Mouse (Mus musculus) myocyte (in vitro differentiated cells): ENCODE data around the gene Mfap5. TPM values are rescaled to one million over a fixed set of nuclear protein-coding genes. Genes with fewer than 3 reads are reported as not detected.

Source experiments
- H3K27me3 ChIP-seq: one replicate; pipeline ENCODE4 v1.6.1; 2011; ENCODE audit not compliant: control insufficient read depth, insufficient read depth, insufficient read length
- H3K36me3 ChIP-seq: one replicate; pipeline ENCODE4 v1.6.1; 2011; ENCODE audit not compliant: control insufficient read depth, insufficient read depth
- H3K4me2 ChIP-seq: one replicate; pipeline ENCODE4 v1.6.1; 2011; ENCODE audit warnings: low read depth, control low read depth
- H3K4me3 ChIP-seq: one replicate; pipeline ENCODE4 v1.5.1; 2011; ENCODE audit warnings: mild to moderate bottlenecking, control low read depth, moderate library complexity
- H3K79me2 ChIP-seq: one replicate; pipeline ENCODE4 v1.6.1; 2011; ENCODE audit not compliant: control insufficient read depth, insufficient read depth
- H3ac ChIP-seq: one replicate; pipeline ENCODE4 v1.6.1; 2011; ENCODE audit not compliant: control insufficient read depth, insufficient read length
- CEBPB ChIP-seq: IDR thresholded peaks from 2 replicates; pipeline ENCODE4 v1.6.1; 2011; ENCODE audit warnings: mild to moderate bottlenecking, moderate library complexity; ENCODE audit not compliant: poor library complexity, insufficient read depth, severe bottlenecking
- E2F4 ChIP-seq: IDR thresholded peaks from one replicate; pipeline ENCODE4 v1.6.1; 2011; ENCODE audit warnings: mild to moderate bottlenecking, control low read depth, moderate library complexity; ENCODE audit not compliant: insufficient read depth
- MAX ChIP-seq: IDR thresholded peaks from one replicate; pipeline ENCODE4 v1.6.1; 2011; ENCODE audit warnings: low read depth, mild to moderate bottlenecking, control low read depth
- MYOD1 ChIP-seq, 3 experiments: IDR thresholded peaks; one replicate each; pipeline ENCODE4 v1.6.1; 2011; ENCODE audit warnings: control low read depth in 2 of 3, low read depth in 2 of 3, mild to moderate bottlenecking in 2 of 3, moderate library complexity in 1 of 3; ENCODE audit not compliant: insufficient read length in 2 of 3, control insufficient read depth in 1 of 3
- MYOG ChIP-seq, 3 experiments: IDR thresholded peaks; one replicate each; pipeline ENCODE4 v1.6.1; 2011; ENCODE audit warnings: control low read depth in 2 of 3, low read depth in 2 of 3, mild to moderate bottlenecking in 2 of 3; ENCODE audit not compliant: insufficient read length in 2 of 3, control insufficient read depth in 1 of 3, insufficient read depth in 1 of 3
- POLR2A ChIP-seq: IDR thresholded peaks from one replicate; pipeline ENCODE4 v1.6.1; 2011; ENCODE audit warnings: low read depth, mild to moderate bottlenecking, control low read depth, moderate library complexity; ENCODE audit not compliant: insufficient read length
- POLR2AphosphoS2 ChIP-seq: IDR thresholded peaks from one replicate; pipeline ENCODE4 v1.6.1; 2011; ENCODE audit warnings: low read depth, control low read depth; ENCODE audit not compliant: insufficient read length
- REST ChIP-seq: IDR thresholded peaks from one replicate; pipeline ENCODE4 v1.6.1; 2011; ENCODE audit warnings: mild to moderate bottlenecking, control low read depth, moderate library complexity; ENCODE audit not compliant: insufficient read depth, insufficient read length
- SRF ChIP-seq: IDR thresholded peaks from one replicate; pipeline ENCODE4 v1.6.1; 2011; ENCODE audit warnings: low read depth; ENCODE audit not compliant: control insufficient read depth, insufficient read length
- TCF12 ChIP-seq: IDR thresholded peaks from one replicate; pipeline ENCODE4 v1.6.1; 2011; ENCODE audit warnings: mild to moderate bottlenecking, control low read depth; ENCODE audit not compliant: poor library complexity, insufficient read depth, severe bottlenecking
- TCF3 ChIP-seq: IDR thresholded peaks from one replicate; pipeline ENCODE4 v1.6.1; 2011; ENCODE audit warnings: low read depth, control low read depth; ENCODE audit not compliant: insufficient read length
- USF1 ChIP-seq: IDR thresholded peaks from one replicate; pipeline ENCODE4 v1.6.1; 2011; ENCODE audit warnings: low read depth, mild to moderate bottlenecking, control low read depth, moderate library complexity
- polyA plus RNA-seq: library from polyadenylated mRNA; unstranded; fragments of >200 nt; fragmentation: generic; extraction: Trizol; gene quantifications from one replicate; pipeline ENCODE4 v1.2.1, GENCODE M21; 2012; ENCODE audit warnings: missing spikeins

Gene Mfap5
- polyA plus RNA-seq, 1 experiment: 0.98 TPM

DNA sequence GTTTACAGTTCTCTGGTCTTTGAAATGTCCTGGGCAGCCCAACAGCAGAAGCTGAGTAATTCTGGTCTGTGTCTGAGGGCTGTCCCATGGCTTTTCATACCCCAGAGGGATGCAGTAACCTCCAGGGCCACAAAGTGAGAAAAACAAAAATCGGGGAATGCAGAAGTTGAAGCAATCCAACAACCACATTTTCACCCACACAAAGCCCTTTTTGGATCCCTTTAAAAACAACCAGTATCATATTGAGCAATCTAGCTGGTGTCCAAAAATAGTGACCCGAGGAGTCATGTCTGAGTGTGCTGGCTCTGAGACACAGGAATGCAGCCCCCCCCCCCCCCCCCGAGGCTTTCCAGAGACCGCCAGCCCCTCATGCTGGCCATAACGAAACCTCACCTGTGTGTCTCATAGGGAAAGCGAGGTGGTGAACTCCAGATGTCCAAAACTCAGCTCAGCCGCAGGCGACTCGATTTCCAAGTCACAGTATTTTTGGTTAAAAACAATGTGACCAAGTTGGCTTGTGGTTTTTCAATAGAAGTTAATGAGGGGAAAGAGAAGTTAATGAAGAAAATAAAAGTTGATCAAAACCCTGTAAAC lies 39.7 kb downstream of the Mfap5 start:
- Histone ChIP-seq H3K4me3 (no peak overlapping the region), H3K27me3 (no peaks in the 10 kb centered on the region), H3K36me3 (no peaks in the 10 kb centered on the region), H3K79me2 (no peaks in the 10 kb centered on the region), H3K4me2 (peak overlapping the region; percentile 41), H3ac (no peak overlapping the region)
- peak; percentile 74; the same call in 1 of the 2 replicates for TF ChIP-seq CEBPB
- no peak for TF ChIP-seq MYOD1 (IDR thresholded peaks at IDR 0.05; ENCODE audit: control insufficient read depth in 1 of 3, insufficient read length in 2 of 3, low read depth in 2 of 3)

DNA sequence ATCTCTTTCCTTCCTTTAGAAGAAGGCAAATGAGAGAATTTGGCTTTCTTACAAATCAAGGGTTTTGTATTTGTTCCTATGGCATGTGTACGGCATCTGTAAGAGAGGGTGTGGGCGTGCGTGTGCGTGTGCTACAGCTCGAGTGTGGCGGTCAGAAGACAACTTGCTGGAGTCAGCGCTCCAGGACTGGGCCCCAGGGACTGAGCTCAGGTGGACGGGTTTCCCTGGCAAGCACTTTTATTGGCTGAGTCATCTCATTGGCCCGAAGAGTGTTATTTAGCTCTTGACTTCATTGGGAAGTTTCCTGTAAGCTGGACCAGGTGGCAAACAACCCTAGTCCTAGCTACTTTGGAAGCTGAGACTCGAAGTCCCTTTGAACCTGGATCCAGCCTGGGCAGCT lies 40.3 kb downstream of the Mfap5 start:
- H3K4me3 ChIP-seq: no peak overlapping the region
- H3K36me3 ChIP-seq: no peaks in the 10 kb centered on the region
- TF ChIP-seq POLR2A (no peak), MYOD1 (IDR thresholded peaks at IDR 0.05; ENCODE audit: control insufficient read depth in 1 of 3, insufficient read length in 2 of 3, low read depth in 2 of 3) (no peak), CEBPB (no peak), MAX (no peak), TCF12 (no peak), MYOG (IDR thresholded peaks at IDR 0.05; ENCODE audit: control insufficient read depth in 1 of 3, insufficient read depth in 1 of 3, insufficient read length in 2 of 3, low read depth in 2 of 3) (no peak), USF1 (no peak), POLR2AphosphoS2 (no peak), E2F4 (no peak), TCF3 (no peak), SRF (no peak), REST (no peak)
- no peaks in the 10 kb centered on the region for H3K79me2 ChIP-seq
- no peaks in the 10 kb centered on the region for H3K27me3 ChIP-seq
- H3ac ChIP-seq: no peak overlapping the region
- peak overlapping the region; percentile 41 for H3K4me2 ChIP-seq

DNA sequence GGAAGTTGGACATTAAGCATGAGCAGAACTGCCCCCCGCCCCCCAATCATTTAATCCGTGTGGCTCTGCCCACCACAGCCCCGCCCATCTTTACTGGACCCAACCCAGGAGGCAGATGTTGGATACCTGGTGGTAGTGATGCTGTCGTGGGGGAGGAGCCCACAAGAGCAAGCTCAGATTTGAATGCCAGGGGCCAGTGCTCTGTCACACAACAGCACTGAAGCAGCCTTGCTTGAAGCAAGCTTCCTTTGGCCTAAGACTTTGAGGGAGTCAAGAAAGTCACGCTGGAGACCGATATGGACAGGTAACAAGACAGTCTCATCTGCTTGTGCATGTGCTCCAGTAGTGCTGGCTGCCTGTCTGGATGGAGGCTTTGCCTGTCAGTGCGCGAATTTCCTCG lies 48.0 kb downstream of the Mfap5 start, which contains the start of gene Aicda:
TSS of gene Aicda (plus strand) at position 196 of the 400 bp plus-strand sequence.
- Histone ChIP-seq H3K36me3 (no peaks in the 10 kb centered on the region), H3ac (no peak within 1 kb of the TSS), H3K27me3 (no peaks in the 10 kb centered on the region), H3K4me3 (no peak within 1 kb of the TSS), H3K79me2 (no peaks in the 10 kb centered on the region), H3K4me2 (no peak within 1 kb of the TSS)
- TF ChIP-seq TCF12: no peak
- no peak for TF ChIP-seq MYOG (IDR thresholded peaks at IDR 0.05; ENCODE audit: control insufficient read depth in 1 of 3, insufficient read depth in 1 of 3, insufficient read length in 2 of 3, low read depth in 2 of 3)
- no peak for TF ChIP-seq REST
- no peak for TF ChIP-seq POLR2AphosphoS2
- no peak for TF ChIP-seq TCF3
- TF ChIP-seq MAX: no peak

DNA sequence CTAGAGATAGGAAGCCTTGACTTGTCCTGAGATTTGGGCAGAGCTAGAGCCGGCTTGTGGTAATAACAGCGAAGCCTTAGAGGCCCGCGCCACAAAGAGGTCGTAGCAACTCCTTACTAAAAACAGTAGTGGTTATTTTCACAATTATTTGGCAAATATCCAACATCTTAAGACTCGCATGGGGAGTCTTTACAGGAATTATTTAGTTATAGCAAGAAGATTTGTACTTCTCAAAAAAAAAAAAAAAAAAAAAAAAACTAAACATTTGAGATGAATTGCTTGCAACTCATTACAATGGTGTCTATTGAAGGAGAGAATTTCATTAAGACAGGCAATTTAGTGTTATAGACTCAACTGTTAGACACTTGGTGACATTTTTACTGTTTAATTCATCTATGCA lies 48.5 kb downstream of the Mfap5 start:
- Histone ChIP-seq H3K27me3 (no peaks in the 10 kb centered on the region), H3K4me2 (no peak overlapping the region), H3K36me3 (no peaks in the 10 kb centered on the region), H3K4me3 (no peak overlapping the region), H3ac (no peak overlapping the region), H3K79me2 (no peaks in the 10 kb centered on the region)
- no peak for TF ChIP-seq TCF12
- TF ChIP-seq E2F4: no peak
- no peak for TF ChIP-seq CEBPB
- TF ChIP-seq TCF3: no peak
- TF ChIP-seq POLR2A: no peak
- no peak for TF ChIP-seq POLR2AphosphoS2
- no peak for TF ChIP-seq SRF
- TF ChIP-seq MYOD1 (IDR thresholded peaks at IDR 0.05; ENCODE audit: control insufficient read depth in 1 of 3, insufficient read length in 2 of 3, low read depth in 2 of 3): no peak
- no peak for TF ChIP-seq REST
- TF ChIP-seq USF1: no peak
- TF ChIP-seq MYOG (IDR thresholded peaks at IDR 0.05; ENCODE audit: control insufficient read depth in 1 of 3, insufficient read depth in 1 of 3, insufficient read length in 2 of 3, low read depth in 2 of 3): no peak
- TF ChIP-seq MAX: no peak

DNA sequence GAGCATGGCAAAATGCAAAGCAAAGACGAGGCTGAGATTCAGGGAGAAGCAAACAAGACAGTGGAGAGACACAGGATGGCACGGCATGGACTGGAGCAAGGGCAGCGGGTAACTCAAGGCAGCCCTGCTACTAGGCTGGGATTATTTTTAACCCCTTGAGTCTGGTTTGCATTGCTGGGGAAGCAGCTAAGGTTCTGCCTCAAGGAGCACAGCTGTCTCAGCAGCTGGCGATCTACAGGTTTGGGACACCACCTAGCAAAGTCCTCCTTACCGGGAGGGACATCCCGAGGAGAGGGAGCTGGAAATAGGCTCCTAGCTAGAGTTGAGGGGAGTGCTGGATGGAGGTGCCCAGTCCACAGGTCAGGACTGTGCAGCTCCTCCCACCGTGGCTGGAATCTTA lies 49.6 kb downstream of the Mfap5 start:
- Histone ChIP-seq H3K36me3 (no peaks in the 10 kb centered on the region), H3K79me2 (no peaks in the 10 kb centered on the region), H3K27me3 (no peaks in the 10 kb centered on the region), H3ac (no peak overlapping the region), H3K4me3 (no peak overlapping the region), H3K4me2 (peak overlapping the region; percentile 33)
- no peak for TF ChIP-seq MYOG (IDR thresholded peaks at IDR 0.05; ENCODE audit: control insufficient read depth in 1 of 3, insufficient read depth in 1 of 3, insufficient read length in 2 of 3, low read depth in 2 of 3)
- no peak for TF ChIP-seq POLR2A
- no peak for TF ChIP-seq MYOD1 (IDR thresholded peaks at IDR 0.05; ENCODE audit: control insufficient read depth in 1 of 3, insufficient read length in 2 of 3, low read depth in 2 of 3)
- TF ChIP-seq E2F4: no peak
- no peak for TF ChIP-seq MAX
- no peak for TF ChIP-seq TCF12
- no peak for TF ChIP-seq POLR2AphosphoS2
- no peak for TF ChIP-seq REST
